Mouse (Mus musculus) spleen, adult 2 months (tissue): ENCODE measurements around the gene Arl14.

Experiments
- CTCF ChIP-seq: fragments of 200-500 bp; IDR thresholded peaks from 2 replicates; pipeline ENCODE4 v1.5.1; 2011; ENCODE audit warnings: mild to moderate bottlenecking, inconsistent platforms; ENCODE audit not compliant: insufficient read depth, insufficient read length, insufficient replicate concordance; ENCODE audit errors: extremely low read depth
- POLR2A ChIP-seq: fragments of 200-500 bp; IDR thresholded peaks from 2 replicates; pipeline ENCODE4 v1.6.1; 2011; ENCODE audit warnings: low read depth, low read length, inconsistent platforms

GRCm38 (mm10) chr3:69205266-69206054 lies 16.8 kb upstream of the Arl14 start:
- TF ChIP-seq POLR2A (no peak), CTCF (no peak)
